Mouse (Mus musculus): ENCODE measurements around the gene Asb14. TPM values are rescaled to one million over a fixed set of nuclear protein-coding genes. Genes with fewer than 3 reads are reported as not detected.

Asb14 gene
- total and polyA plus RNA-seq, 2 experiments from 2014 or later = 0.38 TPM; not detected in 1

GRCm38 (mm10) chr14:26960518-26960917, 66.2 kb downstream of the Asb14 start:
- DNase-seq (ENCODE audit: low spot score) (no peak), ATAC-seq (ENCODE audit: low FRiP score) (no peak)
- WGBS = 95% methylated on average over 1 of the region's 1 CpGs
- no peaks in the 10 kb centered on the region for H3K27me3 ChIP-seq (ENCODE audit: insufficient read depth, low read length)
- no peak for TF ChIP-seq CTCF (IDR thresholded peaks at IDR 0.05)
- H3K4me2 ChIP-seq (ENCODE audit: low read depth, low read length, poor library complexity, severe bottlenecking) = no peak overlapping the region
- H3K4me3 ChIP-seq (ENCODE audit: low read depth, low read length) = no peak overlapping the region
- H3K9ac ChIP-seq (replicated peaks; ENCODE audit: low read length, poor library complexity, severe bottlenecking) = no peak overlapping the region
- H3K27ac ChIP-seq (ENCODE audit: low read depth, low read length) = no peak overlapping the region
- no peaks in the 10 kb centered on the region for H3K9me3 ChIP-seq (ENCODE audit: low read length)
- no peaks in the 10 kb centered on the region for H3K4me1 ChIP-seq (ENCODE audit: insufficient read depth, low read length)
- H3K36me3 ChIP-seq (ENCODE audit: insufficient read depth, low read length) = peaks cover 18% of the 10 kb centered on the region

Other genes starting within 250 kb of the Asb14 start
- gene Pde12, start 224.7 kb upstream of the Asb14 start, total RNA-seq (2014; rRNA removed) = 16.7 and 19.8 TPM in 2 replicates
- 10.2 and 10.5 TPM in 2 replicates for gene Pde12, start 224.7 kb upstream of the Asb14 start, polyA plus RNA-seq (2015; fragmentation: Nextera tagmentation; extraction: Ambion mirVana)
- gene Dnah12, start 201.3 kb upstream of the Asb14 start, total RNA-seq (2014; rRNA removed) = 0.60 and 0.66 TPM in 2 replicates
- gene Dnah12, start 201.3 kb upstream of the Asb14 start, polyA plus RNA-seq (2015; fragmentation: Nextera tagmentation; extraction: Ambion mirVana) = 0.13 and 0.21 TPM in 2 replicates
- 43.7 and 68.2 TPM in 2 replicates for gene Appl1, start 76.7 kb downstream of the Asb14 start, total RNA-seq (2014; rRNA removed)
- 51.9 and 65.8 TPM in 2 replicates for gene Appl1, start 76.7 kb downstream of the Asb14 start, polyA plus RNA-seq (2015; fragmentation: Nextera tagmentation; extraction: Ambion mirVana)
- 0.88 TPM in 1 of 2 replicates, not detected in the other for gene Hesx1, start 99.9 kb downstream of the Asb14 start, total RNA-seq (2014; rRNA removed)
- gene Hesx1, start 99.9 kb downstream of the Asb14 start, polyA plus RNA-seq (2015; fragmentation: Nextera tagmentation; extraction: Ambion mirVana) = 0.16 and 0.40 TPM in 2 replicates
- gene Il17rd, start 144.4 kb downstream of the Asb14 start, total RNA-seq (2014; rRNA removed) = 9.1 TPM in 2 replicates
- 1.2 and 1.5 TPM in 2 replicates for gene Il17rd, start 144.4 kb downstream of the Asb14 start, polyA plus RNA-seq (2015; fragmentation: Nextera tagmentation; extraction: Ambion mirVana)
- 17.0 and 18.6 TPM in 2 replicates for gene Arhgef3, start 220.3 kb downstream of the Asb14 start, total RNA-seq (2014; rRNA removed)
- gene Arhgef3, start 220.3 kb downstream of the Asb14 start, polyA plus RNA-seq (2015; fragmentation: Nextera tagmentation; extraction: Ambion mirVana) = 11.1 and 13.3 TPM in 2 replicates